ENCODE assay signal across 22 mouse cellular contexts in genomic region chr15:82220003-82220675, GRCm38 (mm10). TPM values are rescaled to one million over a fixed set of nuclear protein-coding genes. Genes with fewer than 3 reads are reported as not detected.
"Had no signal": no experiment of that assay in that cellular context is flagged by ENCODE, and none has a peak within 500 bp of the region (broad histone marks: within the 10 kb centered on the region; RNA-seq: fewer than 3 reads in every experiment).

No protein-coding gene starts in this region.

- H3K4me2 ChIP-seq: lung, embryonic 14.5 days; midbrain, embryonic 12.5 days; neural tube, embryonic 13.5 days; neural tube, embryonic 15.5 days; stomach, embryonic 15.5 days had no signal

- H3K36me3 ChIP-seq: midbrain, embryonic 10.5 days; midbrain, embryonic 12.5 days; neural tube, embryonic 13.5 days; neural tube, embryonic 15.5 days; stomach, embryonic 15.5 days had no signal

- ATAC-seq: midbrain, embryonic 16.5 days had no signal

- H3K9ac ChIP-seq: lung, embryonic 14.5 days; midbrain, embryonic 12.5 days; neural tube, embryonic 15.5 days; stomach, embryonic 15.5 days had no signal

- DNase-seq: lung, adult 18-20 months; lung, embryonic 14.5 days; lung, postnatal 10 days; lung, postnatal 4 days; midbrain, embryonic 14.5 days; retina, postnatal 1 day; right cerebral cortex, adult 18-20 months; right cerebral cortex, postnatal 25 days; thymus, adult 2 months; thymus, postnatal 25 days; thymus, postnatal 4 days had no signal

- H3K27ac ChIP-seq: midbrain, embryonic 12.5 days; neural tube, embryonic 13.5 days; neural tube, embryonic 15.5 days; stomach, embryonic 15.5 days; stomach, postnatal 0 days had no signal

- H3K9me3 ChIP-seq: midbrain, embryonic 10.5 days; midbrain, embryonic 12.5 days; neural tube, embryonic 13.5 days; neural tube, embryonic 15.5 days; stomach, embryonic 15.5 days had no signal

- H3K4me3 ChIP-seq: midbrain, embryonic 10.5 days; midbrain, embryonic 12.5 days; myocyte; neural tube, embryonic 13.5 days; neural tube, embryonic 15.5 days; stomach, embryonic 15.5 days had no signal

RNA-seq across cellular contexts. Expression of gene Tnfrsf13c, which starts 4.0 kb away (rescaled TPM):
- polyA plus RNA-seq: lung, embryonic 14.5 days; lung, embryonic 16.5 days; midbrain, embryonic 12.5 days; midbrain, embryonic 14.5 days; stomach, postnatal 0 days had no signal

RNA-seq across cellular contexts. Expression of gene Shisa8, which starts 7.5 kb away (rescaled TPM):
- total RNA-seq: megakaryocyte, adult 5-6 weeks; megakaryocyte-erythroid progenitor cell, adult 5-6 weeks had no signal

RNA-seq across cellular contexts. Expression of gene 1500009C09Rik, which starts 32.1 kb away (rescaled TPM):
- total RNA-seq: megakaryocyte, adult 5-6 weeks; megakaryocyte-erythroid progenitor cell, adult 5-6 weeks had no signal
- polyA plus RNA-seq: lung, embryonic 14.5 days; lung, embryonic 16.5 days; myocyte; stomach, embryonic 15.5 days had no signal

RNA-seq across cellular contexts. Expression of gene Sept3, which starts 54.6 kb away (rescaled TPM):
- total RNA-seq: megakaryocyte, adult 5-6 weeks had no signal
